Mouse (Mus musculus) midbrain, embryonic 13.5 days (tissue): ENCODE results near the gene Rabgap1l. TPM values are rescaled to one million over a fixed set of nuclear protein-coding genes. Genes with fewer than 3 reads are reported as not detected.

Source experiments
- ATAC-seq: fragments of 200-750 bp; cut with Nextera tagmentation; 2 replicates; pipeline ENCODE4 v1.8.0; 2017; ENCODE audit warnings: mild to moderate bottlenecking, moderate TSS enrichment, moderate library complexity
- H3K27ac ChIP-seq: fragments of 300-500 bp; sonication (generic); 2 replicates; pipeline ENCODE4 v1.5.1; 2015; ENCODE audit warnings: inconsistent platforms, mild to moderate bottlenecking, moderate library complexity
- H3K27me3 ChIP-seq: fragments of 300-500 bp; sonication (generic); 2 replicates; pipeline ENCODE4 v1.6.1; 2015; ENCODE audit warnings: mild to moderate bottlenecking, inconsistent platforms
- H3K36me3 ChIP-seq: fragments of 300-500 bp; sonication (generic); 2 replicates; pipeline ENCODE4 v1.6.1; 2015; ENCODE audit warnings: mild to moderate bottlenecking, inconsistent platforms
- H3K4me1 ChIP-seq: fragments of 300-500 bp; sonication (generic); replicated peaks from 2 replicates; pipeline ENCODE4 v1.6.1; 2015; ENCODE audit warnings: inconsistent platforms
- H3K4me2 ChIP-seq: fragments of 300-500 bp; sonication (generic); replicated peaks from 2 replicates; pipeline ENCODE4 v1.6.1; 2015; ENCODE audit warnings: moderate library complexity, mild to moderate bottlenecking, inconsistent platforms
- H3K4me3 ChIP-seq: fragments of 300-500 bp; sonication (generic); replicated peaks from 2 replicates; pipeline ENCODE4 v1.5.1; 2015; ENCODE audit warnings: mild to moderate bottlenecking, inconsistent platforms
- H3K9ac ChIP-seq: fragments of 300-500 bp; sonication (generic); replicated peaks from 2 replicates; pipeline ENCODE4 v1.6.1; 2015; ENCODE audit warnings: mild to moderate bottlenecking, inconsistent platforms
- H3K9me3 ChIP-seq: fragments of 300-500 bp; sonication (generic); 2 replicates; pipeline ENCODE4 v1.6.1; 2016; ENCODE audit warnings: mild to moderate bottlenecking, inconsistent platforms
- WGBS: fragments of 180-500 bp; shearing (Covaris S2); methylation state at CpG from one replicate; pipeline ENCODE4 v1.1.7; 2015; 5-methylcytosine and 5-hydroxymethylcytosine counted together
- polyA plus RNA-seq: library from polyadenylated mRNA; unstranded; fragments of >200 nt; fragmentation: Nextera tagmentation; extraction: Ambion mirVana; gene quantifications from 2 replicates; pipeline ENCODE4 v1.2.1, GENCODE M21; 2015

Gene Rabgap1l
- polyA plus RNA-seq, 1 experiment from 2014 or later = 25.2 TPM

DNA sequence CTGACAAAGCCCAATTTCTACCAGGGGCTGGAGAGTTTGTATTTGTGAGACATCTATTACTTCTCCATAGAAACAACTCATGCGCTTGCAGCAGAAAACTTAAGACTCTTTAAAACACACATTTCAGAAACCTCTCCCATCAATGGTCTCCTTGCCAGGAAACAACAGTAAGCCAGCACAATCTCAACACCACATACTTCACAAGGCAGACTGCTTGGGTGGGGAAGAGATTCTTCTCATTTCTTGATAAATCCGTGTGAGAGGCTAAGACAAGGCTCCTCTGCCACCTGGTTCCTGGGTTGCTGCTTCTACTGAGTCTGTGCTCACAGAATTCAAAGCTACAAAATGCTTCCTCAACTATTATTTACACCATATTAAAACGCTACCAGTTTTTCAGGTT is 543.2 kb downstream of the Rabgap1l start:
- no peak for ATAC-seq
- Histone ChIP-seq H3K27me3 (no peaks in the 10 kb centered on the region), H3K9me3 (no peaks in the 10 kb centered on the region), H3K4me1 (no peaks in the 10 kb centered on the region), H3K4me3 (no peak overlapping the region), H3K4me2 (no peak overlapping the region), H3K9ac (no peak overlapping the region), H3K36me3 (no peaks in the 10 kb centered on the region), H3K27ac (no peak overlapping the region)
- 87% methylated on average over 3 of the region's 3 CpGs for WGBS

DNA sequence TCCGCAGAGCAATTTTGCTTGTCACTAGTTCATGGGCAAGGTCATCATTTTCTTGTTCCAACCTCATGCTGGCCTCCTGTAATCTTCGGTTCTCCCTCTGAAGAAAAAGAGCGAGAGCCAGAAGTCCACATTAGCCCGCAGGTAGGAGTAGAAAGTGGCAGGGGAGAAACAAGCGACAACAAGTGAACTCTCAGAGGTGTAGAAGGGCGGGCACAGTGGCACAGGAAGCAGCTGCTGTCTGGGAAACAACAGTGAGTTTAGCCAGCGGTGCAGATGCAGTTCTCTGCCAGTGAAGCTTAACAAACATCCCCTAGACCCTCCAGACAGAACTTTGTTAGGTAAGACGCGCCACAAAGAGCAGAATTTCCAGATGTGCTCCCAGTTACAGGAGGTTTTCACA is 545.5 kb downstream of the Rabgap1l start:
- no peak for ATAC-seq
- no peak overlapping the region for H3K9ac ChIP-seq
- H3K9me3 ChIP-seq = no peaks in the 10 kb centered on the region
- H3K27me3 ChIP-seq = no peaks in the 10 kb centered on the region
- WGBS = 88% methylated on average over 9 of the region's 9 CpGs
- no peaks in the 10 kb centered on the region for H3K4me1 ChIP-seq
- no peak overlapping the region for H3K4me3 ChIP-seq
- H3K4me2 ChIP-seq = no peak overlapping the region
- no peaks in the 10 kb centered on the region for H3K36me3 ChIP-seq
- no peak overlapping the region for H3K27ac ChIP-seq

DNA sequence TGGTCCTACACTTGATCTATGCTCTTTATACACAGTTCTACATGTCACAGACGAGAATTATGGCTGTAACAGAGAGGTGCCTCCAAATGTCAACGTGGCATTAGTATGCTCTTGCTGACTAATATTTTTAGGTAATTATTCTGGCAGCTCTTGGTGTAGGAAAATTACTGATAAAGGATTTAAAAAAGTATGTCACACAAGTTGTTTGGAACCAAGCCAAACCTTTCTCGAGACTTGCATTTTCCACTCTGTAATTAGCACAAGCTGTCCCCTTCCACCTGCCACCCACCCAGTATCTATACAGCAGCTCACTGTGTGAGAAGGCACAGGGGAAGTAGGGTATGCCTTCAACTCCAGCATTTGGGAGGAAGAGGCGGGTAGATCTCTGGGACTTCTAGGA is 546.2 kb downstream of the Rabgap1l start:
- H3K4me1 ChIP-seq = no peaks in the 10 kb centered on the region
- H3K9ac ChIP-seq = no peak overlapping the region
- H3K27ac ChIP-seq = no peak overlapping the region
- H3K9me3 ChIP-seq = no peaks in the 10 kb centered on the region
- no peak overlapping the region for H3K4me2 ChIP-seq
- 81% methylated on average over 4 of the region's 4 CpGs for WGBS
- ATAC-seq = no peak
- H3K27me3 ChIP-seq = no peaks in the 10 kb centered on the region
- H3K36me3 ChIP-seq = no peaks in the 10 kb centered on the region
- H3K4me3 ChIP-seq = no peak overlapping the region

DNA sequence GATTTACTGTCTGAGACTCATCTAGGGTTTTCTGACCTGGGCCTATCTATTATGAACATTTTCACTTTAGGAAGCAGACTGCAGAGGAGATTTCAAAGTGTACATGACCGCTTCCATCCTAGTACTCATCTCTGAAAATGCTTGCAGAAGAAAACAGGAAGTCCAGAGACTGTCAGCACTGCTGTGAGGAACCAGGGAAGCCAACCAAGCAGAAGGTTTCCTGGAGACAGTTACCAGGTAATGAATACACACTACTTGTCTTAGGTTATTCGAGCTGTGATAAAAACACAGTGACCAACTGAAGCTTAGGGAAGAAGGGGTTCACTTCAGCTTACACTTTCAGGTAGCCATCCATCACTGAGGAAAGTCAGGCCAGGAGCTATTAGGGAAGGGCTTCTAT is 547.1 kb downstream of the Rabgap1l start:
- H3K4me2 ChIP-seq = no peak overlapping the region
- no peak overlapping the region for H3K27ac ChIP-seq
- no peaks in the 10 kb centered on the region for H3K4me1 ChIP-seq
- H3K36me3 ChIP-seq = no peaks in the 10 kb centered on the region
- H3K9ac ChIP-seq = no peak overlapping the region
- 84% methylated on average over 2 of the region's 2 CpGs for WGBS
- no peak for ATAC-seq
- H3K9me3 ChIP-seq = no peaks in the 10 kb centered on the region
- H3K27me3 ChIP-seq = no peaks in the 10 kb centered on the region
- no peak overlapping the region for H3K4me3 ChIP-seq

DNA sequence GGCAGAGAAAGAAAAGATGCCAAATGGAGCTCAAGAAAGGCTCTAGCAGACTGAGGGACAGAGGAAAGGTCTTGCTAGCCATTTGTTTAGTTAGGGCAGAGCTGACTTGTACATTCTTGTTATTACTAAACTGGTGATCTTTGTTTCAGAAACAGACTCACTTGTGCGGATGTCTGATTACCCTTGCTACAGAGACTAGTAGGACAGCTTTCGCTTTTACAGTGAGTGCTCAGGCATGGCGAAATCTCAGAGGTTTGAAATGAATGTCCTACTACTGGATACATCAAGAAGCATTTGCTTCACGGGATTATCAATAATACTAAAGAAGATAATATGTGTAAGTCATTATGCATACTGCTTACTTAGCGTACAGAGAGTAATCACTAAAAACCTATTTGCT is 548.3 kb downstream of the Rabgap1l start:
- Histone ChIP-seq H3K36me3 (no peaks in the 10 kb centered on the region), H3K9me3 (no peaks in the 10 kb centered on the region), H3K9ac (no peak overlapping the region), H3K27ac (no peak overlapping the region), H3K4me2 (no peak overlapping the region), H3K4me3 (no peak overlapping the region), H3K4me1 (no peaks in the 10 kb centered on the region), H3K27me3 (no peaks in the 10 kb centered on the region)
- ATAC-seq = no peak
- WGBS = 92% methylated on average over 5 of the region's 5 CpGs

DNA sequence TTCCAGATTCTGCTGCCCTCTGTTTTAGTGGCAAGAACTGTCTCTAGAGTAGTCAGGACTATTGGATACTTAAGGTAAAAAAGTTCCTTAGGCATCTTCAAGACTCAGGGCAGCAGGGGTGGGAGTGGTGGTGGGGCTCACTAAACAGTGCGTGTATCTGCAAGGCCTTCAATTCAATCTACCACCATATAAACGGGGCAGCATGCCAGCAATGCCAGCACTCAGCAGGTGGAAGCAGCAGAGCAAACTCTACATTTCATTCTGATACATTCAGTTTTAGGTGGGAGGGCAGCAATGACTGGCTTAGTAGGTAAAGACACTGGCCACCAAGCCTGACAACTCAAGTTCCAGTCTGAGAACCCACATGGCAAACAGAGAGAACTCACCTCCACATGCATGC is 552.9 kb downstream of the Rabgap1l start:
- H3K9ac ChIP-seq = no peak overlapping the region
- no peak overlapping the region for H3K4me3 ChIP-seq
- H3K4me1 ChIP-seq = no peaks in the 10 kb centered on the region
- H3K9me3 ChIP-seq = no peaks in the 10 kb centered on the region
- 89% methylated on average over 2 of the region's 2 CpGs for WGBS
- no peak overlapping the region for H3K4me2 ChIP-seq
- H3K27ac ChIP-seq = no peak overlapping the region
- H3K36me3 ChIP-seq = peaks cover 5% of the 10 kb centered on the region; the same call in 1 of the 2 replicates
- ATAC-seq = no peak
- H3K27me3 ChIP-seq = no peaks in the 10 kb centered on the region

DNA sequence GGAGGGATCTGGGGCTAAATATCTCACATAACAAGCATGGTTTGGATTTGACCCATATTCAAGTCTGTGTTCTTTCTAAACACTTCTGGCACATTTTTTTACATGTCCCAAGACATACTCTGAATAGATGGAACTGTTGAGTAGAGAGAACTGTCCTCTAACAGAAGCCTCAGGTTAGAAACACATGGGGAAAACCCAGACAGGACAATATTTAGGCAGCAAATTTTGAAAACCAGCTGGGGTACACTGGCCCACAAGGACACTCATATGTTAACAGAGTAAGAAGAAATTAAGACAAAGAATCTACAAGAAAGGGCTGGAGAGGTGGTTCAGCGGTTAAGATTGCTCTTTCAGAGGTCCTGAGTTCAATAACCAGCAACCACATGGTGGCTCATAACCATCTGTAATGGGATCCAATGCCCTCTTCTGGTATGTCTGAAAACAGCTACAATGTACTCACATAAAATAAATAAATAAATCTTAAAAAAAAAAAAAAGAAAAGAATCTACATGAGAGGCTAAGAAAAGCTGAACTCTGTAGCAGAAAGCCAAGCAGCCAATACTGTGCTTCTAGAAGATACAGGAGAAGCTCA is 554.1 kb downstream of the Rabgap1l start:
- Histone ChIP-seq H3K27ac (no peak overlapping the region), H3K4me3 (no peak overlapping the region), H3K9ac (no peak overlapping the region), H3K36me3 (peaks cover 5% of the 10 kb centered on the region; the same call in 1 of the 2 replicates), H3K27me3 (no peaks in the 10 kb centered on the region), H3K9me3 (no peaks in the 10 kb centered on the region), H3K4me1 (no peaks in the 10 kb centered on the region), H3K4me2 (no peak overlapping the region)
- 100% methylated on average over 1 of the region's 1 CpGs for WGBS
- ATAC-seq = no peak

DNA sequence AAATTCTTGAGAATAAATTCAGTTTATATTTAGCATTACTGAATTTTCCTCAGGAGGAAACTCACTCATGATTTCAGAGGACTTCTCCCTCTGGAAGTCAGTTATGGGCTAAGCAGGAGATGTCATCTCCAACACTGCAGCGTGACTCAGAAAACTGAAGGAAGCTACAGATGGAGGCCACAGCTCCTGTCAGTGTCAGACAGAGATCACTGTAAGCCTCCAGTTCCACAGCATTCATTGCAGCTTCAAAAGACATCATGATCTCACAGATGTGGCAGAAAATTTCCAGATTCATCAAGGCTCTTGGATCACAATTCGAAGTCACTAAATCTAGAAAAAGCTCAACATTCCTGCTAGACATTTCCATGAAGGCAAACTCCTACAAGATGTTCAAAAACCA is 555.0 kb downstream of the Rabgap1l start:
- no peak for ATAC-seq
- 97% methylated on average over 2 of the region's 2 CpGs for WGBS
- Histone ChIP-seq H3K9ac (no peak overlapping the region), H3K27me3 (no peaks in the 10 kb centered on the region), H3K9me3 (no peaks in the 10 kb centered on the region), H3K4me3 (no peak overlapping the region), H3K36me3 (peaks cover 5% of the 10 kb centered on the region; the same call in 1 of the 2 replicates), H3K27ac (no peak overlapping the region), H3K4me1 (no peaks in the 10 kb centered on the region), H3K4me2 (no peak overlapping the region)

DNA sequence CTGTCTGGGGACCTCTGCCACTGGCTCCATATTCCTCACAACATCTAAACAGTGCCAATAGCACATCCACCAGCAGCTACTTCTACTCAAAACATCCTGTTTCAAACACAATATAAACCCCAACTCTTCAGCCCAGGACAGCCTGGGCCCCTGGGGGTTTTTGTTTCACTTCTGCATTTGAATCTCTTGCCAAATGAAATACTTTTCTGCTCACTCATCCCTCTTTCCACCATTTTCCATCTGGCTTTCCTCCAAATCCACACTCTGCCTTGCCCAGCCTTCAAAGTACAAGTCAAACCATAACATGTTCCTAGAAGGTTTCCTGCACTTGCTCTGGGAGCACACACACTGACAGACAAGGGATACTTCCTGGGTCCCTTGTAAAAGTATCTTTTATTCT is 559.1 kb downstream of the Rabgap1l start:
- ATAC-seq = no peak
- no peak overlapping the region for H3K27ac ChIP-seq

DNA sequence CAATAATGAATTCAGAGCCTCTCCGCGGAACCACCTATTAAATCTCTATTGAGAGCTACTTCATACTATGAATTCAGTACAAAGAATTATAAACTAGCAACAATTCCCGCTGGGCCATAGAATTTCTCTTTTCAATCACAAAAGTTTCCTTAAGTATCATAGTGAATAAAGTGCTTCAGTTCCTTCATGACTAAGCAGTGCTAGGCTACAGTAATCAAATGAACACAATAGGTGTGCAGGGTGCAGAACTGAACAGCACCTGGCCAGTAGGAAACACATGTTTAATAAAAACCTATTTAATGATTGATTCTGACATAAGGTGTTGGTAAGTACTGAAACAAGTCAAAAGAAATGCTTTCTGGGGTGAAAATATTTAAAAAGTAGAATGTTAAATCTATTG is 560.9 kb downstream of the Rabgap1l start:
- no peak overlapping the region for H3K9ac ChIP-seq
- ATAC-seq = no peak
- 48% methylated on average over 3 of the region's 3 CpGs for WGBS
- no peaks in the 10 kb centered on the region for H3K9me3 ChIP-seq
- no peak overlapping the region for H3K4me3 ChIP-seq
- H3K4me1 ChIP-seq = peaks cover 7% of the 10 kb centered on the region
- H3K36me3 ChIP-seq = peaks cover 3% of the 10 kb centered on the region; the same call in 1 of the 2 replicates
- H3K27ac ChIP-seq = no peak overlapping the region
- no peak overlapping the region for H3K4me2 ChIP-seq
- H3K27me3 ChIP-seq = no peaks in the 10 kb centered on the region

More for the DNA sequence above, 559.1 kb downstream of the Rabgap1l start:
- H3K36me3 ChIP-seq = peaks cover 5% of the 10 kb centered on the region; the same call in 1 of the 2 replicates
- H3K4me1 ChIP-seq = peaks cover 7% of the 10 kb centered on the region
- no peak overlapping the region for H3K4me3 ChIP-seq
- no peaks in the 10 kb centered on the region for H3K27me3 ChIP-seq
- no peaks in the 10 kb centered on the region for H3K9me3 ChIP-seq
- no peak overlapping the region for H3K4me2 ChIP-seq
- no peak overlapping the region for H3K9ac ChIP-seq

DNA sequence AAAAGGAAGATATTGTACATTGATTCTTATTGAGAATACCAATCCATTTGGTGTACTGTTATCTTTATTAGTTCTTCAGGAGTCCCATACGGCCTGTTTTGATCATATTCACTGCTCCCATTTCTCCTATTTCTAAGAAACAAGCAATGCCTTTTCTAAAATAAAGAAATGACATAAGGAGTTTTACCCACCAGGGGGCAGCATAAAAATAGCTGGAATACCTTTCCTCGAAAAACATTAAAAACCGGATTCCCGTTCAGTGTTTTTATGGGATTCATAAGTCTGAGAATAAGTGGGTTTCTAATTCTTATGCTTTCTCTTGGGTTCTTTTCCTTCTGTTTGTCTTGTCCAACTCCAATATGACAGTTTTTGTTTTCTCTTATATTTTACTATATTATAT is 562.0 kb downstream of the Rabgap1l start:
- Histone ChIP-seq H3K4me1 (peaks cover 7% of the 10 kb centered on the region), H3K4me3 (no peak overlapping the region), H3K27me3 (no peaks in the 10 kb centered on the region), H3K36me3 (no peaks in the 10 kb centered on the region), H3K9ac (no peak overlapping the region), H3K27ac (no peak overlapping the region), H3K4me2 (no peak overlapping the region), H3K9me3 (no peaks in the 10 kb centered on the region)
- WGBS = 68% methylated on average over 4 of the region's 4 CpGs
- ATAC-seq = no peak

DNA sequence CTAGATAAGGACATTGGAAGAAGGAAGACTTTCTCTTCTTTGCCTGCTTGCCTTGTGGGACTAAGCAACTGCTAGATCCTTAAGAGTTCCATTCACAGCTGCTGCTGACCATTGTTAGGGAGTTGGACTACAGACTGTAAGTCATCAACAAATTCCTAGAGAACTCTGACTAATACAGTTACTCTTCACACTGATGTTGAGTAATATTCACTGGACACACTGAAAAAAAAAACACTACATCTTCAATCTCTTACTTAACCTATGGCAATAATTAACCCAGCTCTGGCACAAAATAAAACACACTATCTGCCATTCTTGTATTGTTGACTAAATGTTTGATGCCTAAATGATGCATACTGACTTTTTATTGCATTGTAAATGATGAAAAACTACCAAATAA is 565.2 kb downstream of the Rabgap1l start:
- no peaks in the 10 kb centered on the region for H3K9me3 ChIP-seq
- H3K27ac ChIP-seq = no peak overlapping the region
- no peak overlapping the region for H3K4me2 ChIP-seq
- no peak overlapping the region for H3K9ac ChIP-seq
- H3K4me3 ChIP-seq = no peak overlapping the region
- H3K36me3 ChIP-seq = 0 out of 2 replicates have a peak, but pooled peaks cover 4% of the 10 kb centered on the region
- H3K27me3 ChIP-seq = no peaks in the 10 kb centered on the region
- no peak for ATAC-seq
- peaks cover 7% of the 10 kb centered on the region for H3K4me1 ChIP-seq

DNA sequence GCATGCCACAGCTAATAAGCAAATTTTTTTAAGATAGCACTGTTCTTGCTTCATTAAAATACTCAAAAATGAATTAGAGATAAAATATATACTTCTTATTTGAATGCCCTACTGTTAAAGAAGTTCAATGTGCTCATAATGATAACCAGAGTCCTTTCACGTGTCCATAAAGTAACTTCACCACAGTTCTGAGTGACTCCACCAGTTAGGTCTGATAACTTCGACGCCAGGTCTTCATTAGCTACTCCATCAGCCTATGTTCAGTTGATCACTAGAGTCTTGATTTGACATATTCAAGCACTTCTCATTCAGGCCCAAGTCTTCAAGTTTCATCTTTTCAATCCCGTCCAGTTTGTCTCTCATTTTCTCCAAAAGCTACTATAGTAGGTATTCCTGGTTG is 565.8 kb downstream of the Rabgap1l start:
- WGBS = 92% methylated on average over 4 of the region's 4 CpGs
- H3K9me3 ChIP-seq = no peaks in the 10 kb centered on the region
- H3K36me3 ChIP-seq = 0 out of 2 replicates have a peak, but pooled peaks cover 4% of the 10 kb centered on the region

More for the DNA sequence above, 565.8 kb downstream of the Rabgap1l start:
- H3K27me3 ChIP-seq = no peaks in the 10 kb centered on the region
- ATAC-seq = no peak
- no peak overlapping the region for H3K4me3 ChIP-seq
- no peak overlapping the region for H3K27ac ChIP-seq
- no peak overlapping the region for H3K9ac ChIP-seq
- peaks cover 7% of the 10 kb centered on the region for H3K4me1 ChIP-seq
- no peak overlapping the region for H3K4me2 ChIP-seq
